Mouse (Mus musculus): Measurements from ENCODE around the gene Olfr1270.
"Not testable (repeated sequence)": the region's sequence is repeated elsewhere in the genome, so short reads cannot be mapped to it uniquely, and the experiment has no call there.

GRCm38 (mm10) chr2:90187082-90187481, 34.2 kb upstream of the Olfr1270 start:
- TF ChIP-seq GATA1 (IDR thresholded peaks at IDR 0.05; ENCODE audit: borderline replicate concordance, low read length); FLI1 (IDR thresholded peaks at IDR 0.05; ENCODE audit: low read length): not testable (repeated sequence)

All from megakaryocyte, embryonic 14.5 days (primary cell).